Mouse (Mus musculus) thymus, postnatal 10 days (tissue): Measurements from ENCODE around the gene Nudt3.
"Not testable (repeated sequence)": the region's sequence is repeated elsewhere in the genome, so short reads cannot be mapped to it uniquely, and the experiment has no call there.

ENCODE experiments used
- DNase-seq, 2 experiments: peaks; one replicate each; pipeline ENCODE4 v3.0.0; 2021; ENCODE audit warnings: low spot score in 2 of 2

The Nudt3 gene

DNA sequence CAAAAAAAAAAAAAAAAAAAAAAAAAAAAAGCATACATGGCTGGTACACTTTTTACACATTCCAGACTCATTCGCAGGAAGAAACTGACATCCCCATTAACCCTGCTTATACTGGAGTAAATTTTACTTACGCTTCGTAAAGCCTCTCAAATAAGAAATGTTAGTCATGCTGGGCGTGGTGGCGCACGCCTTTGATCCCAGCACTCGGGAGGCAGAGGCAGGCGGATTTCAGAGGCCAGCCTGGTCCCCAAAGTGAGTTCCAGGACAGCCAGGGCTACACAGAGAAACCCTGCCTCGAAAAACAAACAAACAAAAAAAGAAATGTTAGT is 12.2 kb upstream of the Nudt3 start:
- not testable (repeated sequence) for DNase-seq

- DNase-seq = peak; percentile 80 to 85
These were observed 11.7 kb upstream of the Nudt3 start, which contains the start of gene RPS10-NUDT3 for GRCm38 (mm10) chr17:27634871-27635574. RPS10-NUDT3 (minus strand) TSS chr17:27635222.

DNA sequence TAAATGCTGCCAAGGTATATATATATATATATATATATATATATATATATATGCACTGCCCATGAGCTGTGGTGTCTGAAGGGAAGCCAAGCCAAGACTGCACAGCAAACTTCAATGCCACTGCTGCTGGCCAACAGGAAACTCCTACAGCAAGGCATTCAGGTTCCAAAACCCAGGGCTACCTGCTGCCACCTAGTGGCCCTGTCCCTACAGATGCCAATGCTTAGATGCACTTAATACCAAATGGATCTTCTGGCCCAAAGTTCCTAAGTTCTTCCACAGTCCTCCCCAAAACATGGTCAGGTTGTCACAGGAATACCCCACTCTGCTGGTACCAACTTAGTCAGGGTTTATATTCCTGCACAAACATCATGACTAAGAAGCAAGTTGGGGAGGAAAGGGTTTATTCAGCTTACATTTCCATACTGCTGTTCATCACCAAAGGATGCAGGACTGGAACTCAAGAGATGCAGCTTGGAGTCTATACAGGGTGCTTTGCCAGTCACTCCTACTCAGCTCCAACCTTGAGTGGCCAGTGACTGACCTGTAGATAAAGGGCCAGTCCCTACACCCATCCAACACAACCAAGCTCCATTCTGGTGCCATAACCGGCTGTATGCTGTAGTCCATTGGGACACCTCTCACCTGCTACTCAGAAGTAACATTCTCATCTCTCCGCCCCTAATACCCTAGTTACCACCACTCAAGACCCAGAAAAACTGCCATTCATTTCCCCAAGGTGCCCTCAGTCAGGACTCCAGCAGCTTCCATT is 6.1 kb upstream of the Nudt3 start:
- peak; percentile 55 to 81 for DNase-seq

DNA sequence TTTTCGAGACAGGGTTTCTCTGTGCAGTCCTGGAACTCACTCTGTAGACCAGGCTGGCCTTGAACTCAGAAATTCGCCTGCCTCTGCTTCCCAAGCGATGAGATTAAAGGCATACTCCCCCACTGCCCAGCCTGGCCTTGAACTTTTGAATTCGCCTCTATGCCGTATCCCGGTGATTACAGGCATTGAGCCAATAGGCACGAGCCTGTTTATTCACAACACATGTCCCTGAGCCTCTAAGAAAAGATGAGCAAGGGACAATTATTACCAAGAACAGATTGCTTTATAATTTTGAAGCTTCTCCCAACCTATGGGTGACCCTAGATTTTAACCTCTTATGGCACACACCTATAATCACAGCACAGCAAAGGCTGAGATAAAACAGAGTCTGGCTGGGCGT is 5.1 kb upstream of the Nudt3 start:
- DNase-seq = no peak

GRCm38 (mm10) chr17:27627451-27627850 is 4.2 kb upstream of the Nudt3 start:
- DNase-seq = no peak

DNA sequence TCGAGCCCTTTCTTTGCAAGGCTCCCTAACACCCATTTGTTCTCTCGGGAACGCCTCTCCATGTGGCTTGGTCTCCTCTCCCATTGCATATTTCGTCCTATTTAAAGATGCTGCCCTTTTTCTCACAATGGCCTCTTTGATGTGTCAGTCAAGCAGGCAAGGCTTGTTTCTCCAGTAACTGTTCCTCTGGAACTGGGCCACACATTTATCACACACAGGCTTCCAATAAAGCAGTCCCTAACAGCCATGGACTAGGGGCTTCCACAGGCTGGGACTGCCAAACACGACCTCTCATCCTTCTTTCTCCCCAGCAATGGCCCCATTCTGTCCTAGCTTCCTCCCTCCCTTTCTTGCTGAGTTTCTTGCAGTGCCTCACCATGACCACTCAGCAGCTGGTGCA is 3.4 kb upstream of the Nudt3 start:
- no peak for DNase-seq

DNA sequence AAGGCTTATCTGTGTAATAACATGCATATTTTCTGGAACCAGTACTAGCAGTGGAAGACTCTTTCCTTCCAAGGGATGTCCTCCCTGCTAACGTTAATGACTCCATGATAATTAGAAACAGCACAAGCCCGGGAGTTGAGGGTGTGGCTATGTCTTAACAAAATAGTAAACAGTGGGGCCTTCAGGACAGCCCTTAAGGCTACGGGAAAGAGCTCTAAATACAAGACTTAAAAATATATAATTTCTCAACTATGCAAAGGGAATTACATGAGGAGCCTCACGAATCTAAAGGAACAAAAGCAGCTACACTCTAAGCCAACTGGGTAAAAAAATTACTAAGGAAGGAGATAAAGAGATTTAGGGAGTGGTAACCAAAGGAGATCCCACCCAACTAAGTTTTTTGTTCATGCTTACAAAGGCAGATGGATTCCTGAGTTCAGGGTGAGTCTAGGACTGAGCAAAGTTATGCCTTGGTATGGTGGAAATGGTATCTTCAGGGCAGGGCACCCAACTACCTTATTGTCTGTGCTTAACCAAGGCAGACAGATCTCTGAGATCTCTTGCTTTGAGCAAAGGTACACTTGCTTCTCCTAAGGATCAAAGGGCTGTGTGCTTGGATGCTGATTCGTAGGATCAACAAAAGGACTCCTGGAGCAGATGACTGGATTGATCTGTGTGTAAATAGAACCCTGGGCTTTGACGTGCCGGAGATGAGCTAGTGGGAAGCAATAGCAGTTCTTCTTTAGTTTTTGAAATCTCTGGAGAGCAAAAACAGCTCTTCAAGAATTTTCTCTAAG is 2.4 kb upstream of the Nudt3 start:
- no peak for DNase-seq

DNA sequence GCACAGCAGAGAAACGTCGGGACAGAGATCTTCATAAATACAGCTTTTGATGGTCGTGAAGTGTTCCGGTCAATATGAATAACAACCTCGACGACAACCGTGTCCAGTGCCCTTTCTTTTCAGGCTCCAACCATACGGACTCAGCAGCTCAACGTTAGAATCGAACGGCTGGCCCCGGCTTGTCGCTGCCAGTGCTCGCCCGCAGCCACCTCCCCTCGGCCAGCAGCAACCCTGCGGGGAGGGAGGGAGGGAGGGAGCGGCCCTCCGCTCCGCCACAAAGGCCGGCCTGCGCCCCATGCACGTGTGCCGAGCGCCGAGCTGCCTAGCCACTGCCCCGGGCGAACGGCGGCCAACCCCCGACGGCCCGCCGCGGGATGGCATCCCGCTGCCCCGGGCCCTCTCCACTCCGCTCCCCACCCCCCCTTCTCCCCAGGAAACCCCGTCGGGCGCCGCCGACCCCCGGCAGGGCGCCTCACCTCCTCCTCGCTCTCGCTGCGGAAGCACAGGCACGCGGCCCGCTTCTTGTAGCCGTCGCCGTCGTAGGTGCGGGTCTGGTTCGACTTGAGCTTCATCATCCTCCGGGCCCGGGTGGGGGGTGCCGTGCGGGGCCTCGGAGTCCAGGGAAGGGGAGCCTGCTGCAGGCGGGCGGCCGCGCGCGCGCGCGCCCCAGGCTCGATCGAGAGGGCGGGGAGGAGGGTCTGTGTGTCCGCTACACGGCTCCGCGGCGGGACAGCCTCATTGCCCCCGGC is 510 bp downstream of the Nudt3 start:
- peak; percentile 60 to 64 for DNase-seq

GRCm38 (mm10) chr17:27621705-27622531 is 1.4 kb downstream of the Nudt3 start:
- no peak for DNase-seq

- no peak for DNase-seq
These were observed 2.1 kb downstream of the Nudt3 start for GRCm38 (mm10) chr17:27621161-27621560.

DNA sequence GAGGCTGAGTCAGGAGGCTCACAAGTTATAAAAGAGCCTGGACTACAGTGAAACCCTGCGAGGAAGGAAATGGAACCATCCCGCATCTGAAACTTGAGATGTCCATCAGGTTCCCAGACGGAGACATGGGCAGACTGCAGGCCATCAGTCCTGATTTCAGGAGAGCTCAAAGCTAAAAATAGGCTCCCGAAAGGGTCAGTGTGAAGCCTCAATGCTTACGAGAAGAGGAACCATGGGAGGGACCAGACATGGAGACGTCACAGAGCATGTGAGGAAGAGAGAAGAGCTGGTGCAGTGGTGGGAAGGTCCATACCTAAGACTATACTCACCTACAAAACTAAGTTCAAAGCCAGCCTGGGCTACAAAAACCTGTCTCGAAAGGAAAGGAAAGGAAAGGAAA is 7.9 kb downstream of the Nudt3 start:
- DNase-seq = no peak

DNA sequence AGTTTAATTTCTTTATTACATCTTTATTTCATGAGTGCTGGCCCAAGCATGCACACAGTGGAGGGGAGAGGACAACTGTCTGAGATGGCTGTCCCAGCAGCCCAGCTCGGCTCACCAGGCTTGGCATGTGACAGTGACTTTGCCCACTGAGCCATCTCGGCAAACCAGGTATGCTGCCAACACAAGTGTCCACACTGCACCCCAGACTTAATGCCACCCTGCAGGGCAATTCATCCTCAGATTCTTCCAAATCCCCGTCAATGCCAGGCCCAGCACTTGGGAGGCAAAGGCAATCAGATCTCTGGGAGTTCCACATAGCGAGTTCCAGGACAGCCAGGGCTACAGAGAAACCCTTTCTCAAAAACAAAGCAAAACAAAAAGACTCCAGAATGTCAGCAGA is 10.3 kb downstream of the Nudt3 start:
- DNase-seq = no peak

DNA sequence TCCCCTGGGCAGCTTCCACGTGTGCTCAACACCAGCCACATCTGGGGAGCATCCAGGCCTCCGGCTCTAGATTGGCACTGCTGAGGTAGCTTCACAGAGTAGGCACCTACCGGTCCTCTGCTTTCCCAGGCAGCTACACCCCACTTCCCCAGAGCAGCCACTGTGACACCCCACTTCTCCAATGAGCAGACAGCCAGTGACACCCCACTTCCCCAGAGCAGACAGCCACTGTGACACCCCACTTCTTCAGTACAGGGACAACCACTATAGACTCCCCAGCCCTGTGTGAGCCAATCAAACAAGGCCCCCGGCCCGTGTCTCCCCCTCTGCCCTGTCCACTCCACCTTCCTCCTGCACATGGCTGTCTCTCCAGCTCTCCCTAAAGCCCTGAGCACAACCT is 11.3 kb downstream of the Nudt3 start:
- DNase-seq = no peak

GRCm38 (mm10) chr17:27611519-27611884 is 11.8 kb downstream of the Nudt3 start:
- no peak for DNase-seq

GRCm38 (mm10) chr17:27610679-27611518 is 12.4 kb downstream of the Nudt3 start:
- no peak for DNase-seq

GRCm38 (mm10) chr17:27609576-27609975 is 13.7 kb downstream of the Nudt3 start:
- DNase-seq = no peak

DNA sequence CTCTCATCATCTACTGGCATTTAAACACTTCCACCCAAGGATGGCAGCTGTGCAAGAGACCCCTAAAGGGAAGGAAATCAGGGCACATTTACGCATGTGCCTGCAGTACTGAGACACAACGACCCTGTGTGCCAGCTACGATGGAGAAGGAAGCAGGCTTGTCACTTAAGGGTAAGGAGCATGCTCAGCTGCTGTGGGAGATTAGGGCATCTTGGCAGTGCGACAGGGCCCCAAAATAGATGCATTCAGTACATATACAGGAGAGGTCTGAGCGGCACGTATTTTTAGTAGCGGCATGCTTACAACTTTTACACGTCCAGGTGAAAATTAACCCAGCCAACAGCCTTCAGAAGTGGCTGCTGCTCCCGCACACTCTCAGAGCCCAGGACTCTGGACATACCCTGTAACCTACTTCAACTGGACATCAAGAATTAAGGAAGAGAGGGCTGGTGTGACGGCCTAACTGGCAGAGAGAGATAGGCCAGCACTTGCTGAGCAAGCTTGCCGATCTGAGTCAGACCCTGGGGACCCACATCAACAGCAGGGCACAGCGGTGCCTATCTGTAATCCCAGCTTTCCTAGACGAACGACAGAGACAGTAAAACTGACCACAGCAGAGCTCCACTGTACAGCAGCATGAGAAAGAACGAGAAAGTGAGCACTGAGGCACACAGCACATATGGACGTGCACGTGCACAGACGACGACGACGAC is 19.6 kb downstream of the Nudt3 start:
- no peak for DNase-seq

GRCm38 (mm10) chr17:27603036-27603435 is 20.3 kb downstream of the Nudt3 start:
- DNase-seq = no peak

DNA sequence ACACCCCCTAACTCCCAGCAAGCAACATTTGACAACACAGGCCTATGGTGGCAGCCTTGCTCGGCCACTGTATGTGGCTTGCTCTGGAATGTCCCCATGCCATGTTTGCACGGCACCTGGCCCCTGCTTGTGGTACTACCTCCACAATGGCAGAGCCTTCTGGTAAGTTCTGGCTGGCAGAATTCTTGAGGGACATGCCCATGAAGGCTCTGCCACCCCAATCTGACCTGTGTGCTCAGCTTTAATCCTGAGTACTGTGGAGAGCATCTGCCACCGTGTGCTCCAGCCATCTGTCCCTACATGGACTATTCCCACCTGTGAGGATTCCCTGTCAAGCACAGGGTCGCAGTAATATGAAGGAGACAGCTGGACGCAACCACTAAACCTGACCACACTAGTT is 22.4 kb downstream of the Nudt3 start:
- no peak for DNase-seq
